Mouse (Mus musculus): ENCODE measurements around the gene Olfr485. TPM values are rescaled to one million over a fixed set of nuclear protein-coding genes. Genes with fewer than 3 reads are reported as not detected.
"Not testable (repeated sequence)": the region's sequence is repeated elsewhere in the genome, so short reads cannot be mapped to it uniquely, and the experiment has no call there.

Gene Olfr485
- not detected in 2 replicates for polyA plus RNA-seq (2015; fragmentation: Nextera tagmentation; extraction: Ambion mirVana)

DNA sequence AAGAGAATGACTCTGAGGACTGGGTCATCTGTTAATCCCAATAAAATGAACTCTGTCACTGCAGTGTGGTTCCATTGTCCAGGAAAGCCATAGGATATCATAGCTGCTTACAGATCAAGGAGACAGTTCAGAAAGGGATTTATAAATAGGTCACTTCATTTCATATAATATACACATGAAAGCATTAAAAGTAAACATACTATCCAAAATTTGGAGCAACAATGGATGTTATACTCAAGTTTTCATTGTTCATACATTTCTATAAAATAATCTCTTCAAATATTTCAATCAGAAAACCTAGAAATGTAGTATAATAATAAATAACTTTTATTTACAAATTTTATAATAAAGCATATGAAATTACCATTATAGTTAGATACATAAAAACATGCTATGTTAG, at the start of gene Olfr485:
TSS of gene Olfr485 (minus strand) at position 101 of the 400 bp plus-strand sequence.
- ATAC-seq = no peak
- H3K27ac ChIP-seq (ENCODE audit: low read depth, low read length) = no peak within 1 kb of the TSS
- H3K36me3 ChIP-seq (ENCODE audit: control insufficient read depth, insufficient read depth, low read length) = no peaks in the 10 kb centered on the region
- H3K4me1 ChIP-seq (ENCODE audit: control insufficient read depth, insufficient read depth, low read depth, low read length) = no peaks in the 10 kb centered on the region
- no peaks in the 10 kb centered on the region for H3K9me3 ChIP-seq (ENCODE audit: control insufficient read depth, low read length)
- H3K4me2 ChIP-seq (ENCODE audit: low read length) = no peak within 1 kb of the TSS
- H3K4me3 ChIP-seq (ENCODE audit: low read length) = no peak within 1 kb of the TSS
- H3K9ac ChIP-seq (ENCODE audit: low read depth, low read length) = no peak within 1 kb of the TSS
- no peaks in the 10 kb centered on the region for H3K27me3 ChIP-seq (replicated peaks; ENCODE audit: control insufficient read depth, insufficient read depth, low read length)

GRCm38 (mm10) chr7:108196938-108197337, 37.3 kb upstream of the Olfr485 start:
- no peak for ATAC-seq
- 48% methylated on average over 6 of the region's 6 CpGs for WGBS
- H3K9ac ChIP-seq (ENCODE audit: low read depth, low read length) = no peak overlapping the region

DNA sequence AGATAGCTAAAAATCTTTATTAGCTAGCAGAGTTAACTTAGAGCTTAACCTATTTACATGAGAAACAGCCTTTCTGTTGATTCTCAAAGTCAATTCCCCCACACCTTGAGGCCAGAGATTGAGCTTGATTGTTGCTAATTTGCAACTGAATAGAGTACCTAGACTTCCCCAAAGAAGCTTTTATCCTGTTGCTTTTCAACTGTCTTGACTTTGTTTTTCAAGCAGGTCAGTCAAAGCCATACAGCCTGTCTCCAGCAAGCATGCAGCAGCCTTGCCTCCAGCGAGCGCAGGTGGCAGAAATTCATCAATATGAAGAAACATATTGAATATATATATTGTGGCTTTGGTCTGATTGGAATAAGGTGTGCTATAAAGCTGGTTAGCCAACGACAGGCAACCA, 36.7 kb upstream of the Olfr485 start:
- not testable (repeated sequence) for H3K27ac ChIP-seq (ENCODE audit: low read depth, low read length); ATAC-seq; H3K9ac ChIP-seq (ENCODE audit: low read depth, low read length); H3K4me2 ChIP-seq (ENCODE audit: low read length); H3K27me3 ChIP-seq (replicated peaks; ENCODE audit: control insufficient read depth, insufficient read depth, low read length); H3K4me3 ChIP-seq (ENCODE audit: low read length); H3K4me1 ChIP-seq (ENCODE audit: control insufficient read depth, insufficient read depth, low read depth, low read length); H3K9me3 ChIP-seq (ENCODE audit: control insufficient read depth, low read length); H3K36me3 ChIP-seq (ENCODE audit: control insufficient read depth, insufficient read depth, low read length)
- WGBS = 56% methylated on average over 3 of the region's 3 CpGs

More at GRCm38 (mm10) chr7:108196938-108197337, 37.3 kb upstream of the Olfr485 start:
- Histone ChIP-seq H3K36me3 (ENCODE audit: control insufficient read depth, insufficient read depth, low read length) (no peaks in the 10 kb centered on the region), H3K27me3 (replicated peaks; ENCODE audit: control insufficient read depth, insufficient read depth, low read length) (no peaks in the 10 kb centered on the region), H3K9me3 (ENCODE audit: control insufficient read depth, low read length) (no peaks in the 10 kb centered on the region), H3K4me2 (ENCODE audit: low read length) (no peak overlapping the region), H3K4me1 (ENCODE audit: control insufficient read depth, insufficient read depth, low read depth, low read length) (no peaks in the 10 kb centered on the region), H3K27ac (ENCODE audit: low read depth, low read length) (no peak overlapping the region), H3K4me3 (ENCODE audit: low read length) (no peak overlapping the region)

DNA sequence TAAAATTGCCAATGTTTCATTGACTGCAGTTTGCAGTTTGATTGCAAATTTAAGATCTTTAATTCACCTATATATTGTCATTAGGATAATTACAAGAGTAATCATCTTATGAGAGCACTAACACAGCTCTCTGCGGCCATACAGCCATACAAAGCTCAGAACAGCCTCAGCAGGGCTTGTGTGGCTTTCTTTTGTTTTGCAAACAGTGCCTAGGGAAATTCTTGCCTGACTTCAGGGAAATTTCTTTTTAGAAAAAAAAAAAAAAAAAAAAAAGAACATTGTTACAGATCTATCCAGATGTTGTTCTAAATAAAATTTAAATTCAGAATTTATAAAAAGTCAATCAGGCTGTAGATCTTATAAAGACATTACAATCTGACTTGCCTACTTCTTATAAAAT, 33.0 kb upstream of the Olfr485 start:
- not testable (repeated sequence) for H3K4me3 ChIP-seq (ENCODE audit: low read length)

DNA sequence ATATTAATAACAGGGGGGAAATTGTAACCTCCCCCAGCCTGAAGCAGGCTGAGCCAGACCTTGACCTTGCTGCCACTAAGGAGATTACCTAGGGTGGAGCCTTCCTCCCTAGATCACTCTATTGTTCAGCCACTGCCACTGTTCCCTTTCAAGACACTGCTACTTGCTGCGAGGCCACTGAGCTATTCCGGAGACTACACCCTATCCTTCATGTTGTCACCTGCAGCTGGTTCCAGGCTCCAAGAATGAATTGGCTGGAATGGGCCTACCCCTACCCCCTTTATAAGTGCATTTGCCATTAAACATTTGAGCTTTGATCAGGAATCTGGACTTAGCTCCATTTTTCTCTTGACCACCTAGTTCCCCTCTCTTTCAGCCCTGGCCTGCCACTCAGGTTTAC, 31.5 kb upstream of the Olfr485 start:
- not testable (repeated sequence) for H3K4me1 ChIP-seq (ENCODE audit: control insufficient read depth, insufficient read depth, low read depth, low read length); H3K36me3 ChIP-seq (ENCODE audit: control insufficient read depth, insufficient read depth, low read length); H3K4me3 ChIP-seq (ENCODE audit: low read length); H3K27ac ChIP-seq (ENCODE audit: low read depth, low read length); H3K27me3 ChIP-seq (replicated peaks; ENCODE audit: control insufficient read depth, insufficient read depth, low read length); H3K9me3 ChIP-seq (ENCODE audit: control insufficient read depth, low read length); H3K9ac ChIP-seq (ENCODE audit: low read depth, low read length); ATAC-seq; H3K4me2 ChIP-seq (ENCODE audit: low read length)
- WGBS = 24% methylated on average over 2 of the region's 2 CpGs

More for the DNA sequence above, 33.0 kb upstream of the Olfr485 start:
- not testable (repeated sequence) for H3K36me3 ChIP-seq (ENCODE audit: control insufficient read depth, insufficient read depth, low read length); H3K4me2 ChIP-seq (ENCODE audit: low read length); H3K27ac ChIP-seq (ENCODE audit: low read depth, low read length); H3K27me3 ChIP-seq (replicated peaks; ENCODE audit: control insufficient read depth, insufficient read depth, low read length); H3K9me3 ChIP-seq (ENCODE audit: control insufficient read depth, low read length); H3K4me1 ChIP-seq (ENCODE audit: control insufficient read depth, insufficient read depth, low read depth, low read length); H3K9ac ChIP-seq (ENCODE audit: low read depth, low read length); ATAC-seq
- 31% methylated on average over 1 of the region's 1 CpGs for WGBS

- not testable (repeated sequence) for H3K4me1 ChIP-seq (ENCODE audit: control insufficient read depth, insufficient read depth, low read depth, low read length); H3K27ac ChIP-seq (ENCODE audit: low read depth, low read length); H3K4me2 ChIP-seq (ENCODE audit: low read length); H3K9me3 ChIP-seq (ENCODE audit: control insufficient read depth, low read length); H3K27me3 ChIP-seq (replicated peaks; ENCODE audit: control insufficient read depth, insufficient read depth, low read length); ATAC-seq; H3K36me3 ChIP-seq (ENCODE audit: control insufficient read depth, insufficient read depth, low read length); H3K9ac ChIP-seq (ENCODE audit: low read depth, low read length); H3K4me3 ChIP-seq (ENCODE audit: low read length)
- WGBS = 96% methylated on average over 2 of the region's 2 CpGs
These were observed 25.6 kb upstream of the Olfr485 start for GRCm38 (mm10) chr7:108185237-108185636.

DNA sequence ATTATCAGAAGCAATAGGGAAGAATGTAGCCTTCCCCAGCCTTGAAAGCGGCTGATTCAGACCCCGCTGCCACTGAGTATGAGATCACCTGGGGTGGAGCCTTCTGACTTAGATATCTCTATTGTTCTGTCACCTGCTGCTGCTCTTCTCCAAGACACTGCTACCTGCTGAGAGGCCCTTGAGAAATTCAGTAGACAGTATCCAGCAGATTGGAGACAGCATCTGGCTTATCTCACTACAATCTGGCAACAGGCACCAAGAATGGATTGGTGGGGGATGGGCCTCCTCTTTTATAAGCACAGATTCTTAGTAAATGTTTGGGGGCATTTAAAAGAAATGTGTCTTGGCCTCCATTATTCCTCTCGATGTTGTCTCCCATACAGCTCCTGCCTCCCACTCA, 24.7 kb upstream of the Olfr485 start:
- H3K4me1 ChIP-seq (ENCODE audit: control insufficient read depth, insufficient read depth, low read depth, low read length); H3K9me3 ChIP-seq (ENCODE audit: control insufficient read depth, low read length); H3K27ac ChIP-seq (ENCODE audit: low read depth, low read length); H3K36me3 ChIP-seq (ENCODE audit: control insufficient read depth, insufficient read depth, low read length); H3K27me3 ChIP-seq (replicated peaks; ENCODE audit: control insufficient read depth, insufficient read depth, low read length); H3K9ac ChIP-seq (ENCODE audit: low read depth, low read length); H3K4me3 ChIP-seq (ENCODE audit: low read length); ATAC-seq; H3K4me2 ChIP-seq (ENCODE audit: low read length): not testable (repeated sequence)
- 62% methylated on average over 3 of the region's 3 CpGs for WGBS

DNA sequence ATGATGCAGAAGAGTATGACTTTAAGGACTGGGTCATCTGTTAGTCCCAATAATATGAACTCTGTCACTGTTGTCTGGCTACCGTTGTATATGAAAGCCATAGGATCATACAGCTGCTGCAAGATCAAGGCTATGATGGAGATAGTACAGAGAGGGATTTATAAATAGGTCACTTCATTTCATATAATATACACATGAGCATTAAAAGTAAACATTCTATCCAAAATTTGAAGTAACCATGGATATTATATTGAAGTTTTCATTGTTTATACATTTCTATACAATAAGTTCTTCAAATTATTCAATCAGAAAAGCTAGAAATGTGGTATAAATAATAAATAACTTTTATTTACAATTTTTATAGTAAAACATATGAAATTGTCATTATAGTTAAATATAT, 13.0 kb upstream of the Olfr485 start, which contains the start of gene Olfr486:
TSS of gene Olfr486 (minus strand) at position 101 of the 400 bp plus-strand sequence.
- H3K27me3 ChIP-seq (replicated peaks; ENCODE audit: control insufficient read depth, insufficient read depth, low read length); H3K36me3 ChIP-seq (ENCODE audit: control insufficient read depth, insufficient read depth, low read length); H3K4me2 ChIP-seq (ENCODE audit: low read length); H3K27ac ChIP-seq (ENCODE audit: low read depth, low read length); H3K9me3 ChIP-seq (ENCODE audit: control insufficient read depth, low read length); H3K4me3 ChIP-seq (ENCODE audit: low read length); ATAC-seq; H3K9ac ChIP-seq (ENCODE audit: low read depth, low read length); H3K4me1 ChIP-seq (ENCODE audit: control insufficient read depth, insufficient read depth, low read depth, low read length): not testable (repeated sequence)
- 95% methylated on average over 1 of the region's 1 CpGs for WGBS

DNA sequence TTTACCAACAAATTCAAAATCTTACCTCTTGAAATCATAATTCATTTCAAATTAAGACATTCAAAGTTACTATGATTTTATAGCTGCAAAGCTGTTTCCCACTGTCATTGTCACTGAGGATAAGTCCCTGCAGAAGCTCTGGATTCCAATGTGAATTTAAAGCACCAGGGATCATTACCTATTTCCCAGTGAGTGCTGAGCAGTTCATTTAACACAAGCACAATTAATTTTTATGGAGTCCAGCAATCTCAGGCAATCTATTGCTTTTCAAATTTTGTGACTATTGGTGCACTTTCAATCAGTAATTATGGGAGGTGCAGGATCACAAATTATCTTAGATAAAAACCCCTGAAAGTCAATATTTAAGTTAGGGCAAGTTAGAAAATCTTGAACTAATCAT, 32.3 kb downstream of the Olfr485 start, which contains the start of gene Olfr484:
TSS of gene Olfr484 (minus strand) at position 101 of the 400 bp plus-strand sequence.
- no peak for ATAC-seq
- Histone ChIP-seq H3K27ac (ENCODE audit: low read depth, low read length) (no peak within 1 kb of the TSS), H3K4me3 (ENCODE audit: low read length) (no peak within 1 kb of the TSS), H3K4me1 (ENCODE audit: control insufficient read depth, insufficient read depth, low read depth, low read length) (no peaks in the 10 kb centered on the region), H3K36me3 (ENCODE audit: control insufficient read depth, insufficient read depth, low read length) (no peaks in the 10 kb centered on the region), H3K4me2 (ENCODE audit: low read length) (no peak within 1 kb of the TSS), H3K9ac (ENCODE audit: low read depth, low read length) (no peak within 1 kb of the TSS), H3K27me3 (replicated peaks; ENCODE audit: control insufficient read depth, insufficient read depth, low read length) (no peaks in the 10 kb centered on the region), H3K9me3 (ENCODE audit: control insufficient read depth, low read length) (no peaks in the 10 kb centered on the region)

DNA sequence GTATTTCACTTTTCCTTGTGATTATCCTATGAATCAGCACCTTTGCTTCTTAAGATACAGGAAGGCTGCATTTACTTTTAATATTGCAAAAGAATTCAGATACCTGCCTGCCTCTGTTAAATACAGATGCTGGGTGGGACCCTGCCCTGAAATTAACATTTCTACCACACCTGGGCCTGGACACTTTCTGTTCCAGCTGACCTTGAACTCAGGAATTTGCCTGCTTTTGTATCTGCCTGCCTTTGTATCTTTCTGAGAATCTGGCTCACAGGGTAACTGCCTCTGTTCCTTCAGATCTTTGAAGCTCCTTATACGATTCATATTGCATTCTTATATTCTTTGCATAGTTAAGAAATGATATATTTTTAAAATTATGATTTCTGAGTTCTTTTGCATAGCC, 38.3 kb downstream of the Olfr485 start:
- Histone ChIP-seq H3K9me3 (ENCODE audit: control insufficient read depth, low read length) (no peaks in the 10 kb centered on the region), H3K36me3 (ENCODE audit: control insufficient read depth, insufficient read depth, low read length) (no peaks in the 10 kb centered on the region), H3K4me2 (ENCODE audit: low read length) (no peak overlapping the region), H3K9ac (ENCODE audit: low read depth, low read length) (no peak overlapping the region), H3K4me3 (ENCODE audit: low read length) (no peak overlapping the region), H3K27ac (ENCODE audit: low read depth, low read length) (no peak overlapping the region), H3K4me1 (ENCODE audit: control insufficient read depth, insufficient read depth, low read depth, low read length) (no peaks in the 10 kb centered on the region), H3K27me3 (replicated peaks; ENCODE audit: control insufficient read depth, insufficient read depth, low read length) (no peaks in the 10 kb centered on the region)
- no peak for ATAC-seq
- 68% methylated on average over 1 of the region's 1 CpGs for WGBS

Measured in hindbrain, embryonic 16.5 days (tissue).